Mouse (Mus musculus): Measurements from ENCODE around the gene Cfap300.

DNA sequence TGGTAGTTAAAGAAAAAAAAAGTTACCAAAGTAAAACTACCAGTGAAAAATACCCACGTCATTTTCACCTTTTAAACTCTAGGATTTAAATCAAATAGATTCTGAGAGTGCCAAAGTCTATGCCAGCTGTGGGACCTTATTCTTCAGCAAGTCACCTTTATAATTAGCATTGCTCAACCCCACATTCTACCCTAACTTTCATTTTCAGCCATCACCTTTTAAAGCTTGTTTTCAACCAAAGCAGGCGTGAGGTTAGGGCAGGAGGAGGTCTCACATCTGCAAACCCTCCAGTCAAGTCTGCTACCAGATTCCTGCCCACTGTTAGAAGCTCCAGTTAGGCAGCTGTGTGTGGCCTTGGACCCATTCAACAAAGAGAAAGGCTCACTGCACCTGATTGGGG is 70.6 kb downstream of the Cfap300 start:
- TF ChIP-seq POLR2A (IDR thresholded peaks at IDR 0.05; ENCODE audit: insufficient read length, low read depth) (no peak), E2F4 (IDR thresholded peaks at IDR 0.05; ENCODE audit: insufficient read depth) (no peak), POLR2AphosphoS2 (IDR thresholded peaks at IDR 0.05; ENCODE audit: insufficient read length, low read depth) (no peak)

Data from myocyte (in vitro differentiated cells).